Mouse (Mus musculus) cerebellum, adult 9-10 months (tissue): ENCODE results near the gene 4930426L09Rik.
"Not testable (repeated sequence)": the region's sequence is repeated elsewhere in the genome, so short reads cannot be mapped to it uniquely, and the experiment has no call there.

Experiments
- DNase-seq: peaks from one replicate; pipeline ENCODE4 v3.0.0; 2022

Gene 4930426L09Rik

GRCm38 (mm10) chr2:18974882-18975645, 23.1 kb upstream of the 4930426L09Rik start:
- DNase-seq: no peak

- DNase-seq: no peak
Observed at GRCm38 (mm10) chr2:18976175-18976574, 22.0 kb upstream of the 4930426L09Rik start.

- no peak for DNase-seq
Observed at GRCm38 (mm10) chr2:18977201-18977805, 20.8 kb upstream of the 4930426L09Rik start.

- no peak for DNase-seq
Observed at GRCm38 (mm10) chr2:18979046-18979445, 19.1 kb upstream of the 4930426L09Rik start.

- no peak for DNase-seq
Observed at GRCm38 (mm10) chr2:18979675-18980074, 18.5 kb upstream of the 4930426L09Rik start.

- DNase-seq: no peak
Observed at GRCm38 (mm10) chr2:18982581-18982980, 15.6 kb upstream of the 4930426L09Rik start.

- DNase-seq: no peak
Observed at GRCm38 (mm10) chr2:18983546-18983945, 14.6 kb upstream of the 4930426L09Rik start.

- no peak for DNase-seq
Observed at GRCm38 (mm10) chr2:18984095-18984847, 13.9 kb upstream of the 4930426L09Rik start.

GRCm38 (mm10) chr2:18985506-18985905, 12.6 kb upstream of the 4930426L09Rik start:
- DNase-seq: no peak

- no peak for DNase-seq
Observed at GRCm38 (mm10) chr2:18988885-18989284, 9.3 kb upstream of the 4930426L09Rik start.

GRCm38 (mm10) chr2:18992512-18993510, 5.3 kb upstream of the 4930426L09Rik start:
- DNase-seq: no peak

- peak; percentile 37 for DNase-seq
Observed at GRCm38 (mm10) chr2:18996451-18997211, 1.5 kb upstream of the 4930426L09Rik start.

- DNase-seq: peak; percentile 57
Observed at GRCm38 (mm10) chr2:18997387-18997971, 664 bp upstream of the 4930426L09Rik start.

- DNase-seq: no peak
Observed at GRCm38 (mm10) chr2:18999395-18999794, 1.3 kb downstream of the 4930426L09Rik start.

- DNase-seq: no peak
Observed at GRCm38 (mm10) chr2:19004801-19005200, 6.7 kb downstream of the 4930426L09Rik start.

GRCm38 (mm10) chr2:19006124-19006523, 8.0 kb downstream of the 4930426L09Rik start:
- DNase-seq: no peak

- DNase-seq: no peak
Observed at GRCm38 (mm10) chr2:19007580-19007979, 9.4 kb downstream of the 4930426L09Rik start.

- DNase-seq: not testable (repeated sequence)
Observed at GRCm38 (mm10) chr2:19010541-19010940, 12.4 kb downstream of the 4930426L09Rik start.

GRCm38 (mm10) chr2:19011443-19011842, 13.3 kb downstream of the 4930426L09Rik start:
- no peak for DNase-seq

GRCm38 (mm10) chr2:19016348-19016747, 18.2 kb downstream of the 4930426L09Rik start:
- no peak for DNase-seq

- no peak for DNase-seq
Observed at GRCm38 (mm10) chr2:19016839-19017238, 18.7 kb downstream of the 4930426L09Rik start.
